Mouse (Mus musculus) limb, embryonic 13.5 days (tissue): ENCODE measurements around the gene Inha. TPM values are rescaled to one million over a fixed set of nuclear protein-coding genes. Genes with fewer than 3 reads are reported as not detected.

Source experiments
- ATAC-seq: fragments of 200-750 bp; cut with Nextera tagmentation; 2 replicates; pipeline ENCODE4 v1.8.0; 2017; ENCODE audit warnings: low read depth, moderate number of reproducible peaks, moderate TSS enrichment; ENCODE audit not compliant: low FRiP score
- H3K27ac ChIP-seq: fragments of 300-500 bp; sonication (generic); 2 replicates; pipeline ENCODE4 v1.5.1; 2015; ENCODE audit warnings: inconsistent platforms, mild to moderate bottlenecking, moderate library complexity
- H3K27me3 ChIP-seq: fragments of 300-500 bp; sonication (generic); 2 replicates; pipeline ENCODE4 v1.6.1; 2015; ENCODE audit warnings: mild to moderate bottlenecking, inconsistent platforms
- H3K36me3 ChIP-seq: fragments of 300-500 bp; sonication (generic); 2 replicates; pipeline ENCODE4 v1.6.1; 2015; ENCODE audit warnings: inconsistent platforms, mild to moderate bottlenecking, moderate library complexity
- H3K4me1 ChIP-seq: fragments of 300-500 bp; sonication (generic); 2 replicates; pipeline ENCODE4 v1.6.1; 2015; ENCODE audit warnings: inconsistent platforms
- H3K4me2 ChIP-seq: fragments of 300-500 bp; sonication (generic); replicated peaks from 2 replicates; pipeline ENCODE4 v1.6.1; 2015; ENCODE audit warnings: inconsistent platforms, mild to moderate bottlenecking, moderate library complexity
- H3K4me3 ChIP-seq: fragments of 300-500 bp; sonication (generic); 2 replicates; pipeline ENCODE4 v1.5.1; 2015; ENCODE audit warnings: moderate library complexity, mild to moderate bottlenecking, inconsistent platforms
- H3K9ac ChIP-seq: fragments of 300-500 bp; sonication (generic); 2 replicates; pipeline ENCODE4 v1.6.1; 2015; ENCODE audit warnings: mild to moderate bottlenecking, inconsistent platforms
- H3K9me3 ChIP-seq: fragments of 300-500 bp; sonication (generic); 2 replicates; pipeline ENCODE4 v1.6.1; 2016; ENCODE audit warnings: inconsistent platforms
- WGBS: fragments of 180-500 bp; shearing (Covaris S2); methylation state at CpG from one replicate; pipeline ENCODE4 v1.1.7; 2015; 5-methylcytosine and 5-hydroxymethylcytosine counted together
- polyA plus RNA-seq: library from polyadenylated mRNA; unstranded; fragments of >200 nt; fragmentation: Nextera tagmentation; extraction: Ambion mirVana; gene quantifications from 2 replicates; pipeline ENCODE4 v1.2.1, GENCODE M21; 2015

The Inha gene
- polyA plus RNA-seq, 1 experiment from 2014 or later: 14.2 TPM

GRCm38 (mm10) chr1:75555680-75556079 is 48.8 kb downstream of the Inha start:
- Histone ChIP-seq H3K4me1 (peaks cover 14% of the 10 kb centered on the region), H3K4me3 (no peak overlapping the region), H3K36me3 (peaks cover 78% of the 10 kb centered on the region), H3K9ac (no peak overlapping the region), H3K27me3 (no peaks in the 10 kb centered on the region), H3K27ac (no peak overlapping the region), H3K4me2 (no peak overlapping the region), H3K9me3 (no peaks in the 10 kb centered on the region)
- no peak for ATAC-seq
- WGBS: 91% methylated on average over 7 of the region's 7 CpGs

- Histone ChIP-seq H3K9me3 (no peaks in the 10 kb centered on the region), H3K4me2 (no peak overlapping the region), H3K4me3 (no peak overlapping the region), H3K36me3 (peaks cover 72% of the 10 kb centered on the region), H3K27me3 (no peaks in the 10 kb centered on the region), H3K9ac (no peak overlapping the region), H3K4me1 (peaks cover 14% of the 10 kb centered on the region), H3K27ac (no peak overlapping the region)
- ATAC-seq: no peak
- 82% methylated on average over 9 of the region's 9 CpGs for WGBS
Measured at GRCm38 (mm10) chr1:75556143-75556781, 49.4 kb downstream of the Inha start.

- Histone ChIP-seq H3K27ac (no peak overlapping the region), H3K4me2 (no peak overlapping the region), H3K9ac (no peak overlapping the region), H3K27me3 (no peaks in the 10 kb centered on the region), H3K9me3 (no peaks in the 10 kb centered on the region), H3K36me3 (peaks cover 64% of the 10 kb centered on the region), H3K4me3 (no peak overlapping the region), H3K4me1 (peaks cover 14% of the 10 kb centered on the region)
- no peak for ATAC-seq
- 96% methylated on average over 7 of the region's 7 CpGs for WGBS
Measured at GRCm38 (mm10) chr1:75557041-75557440, 50.2 kb downstream of the Inha start.

- H3K36me3 ChIP-seq: peaks cover 49% of the 10 kb centered on the region
- no peak overlapping the region for H3K4me3 ChIP-seq
- no peaks in the 10 kb centered on the region for H3K27me3 ChIP-seq
- H3K27ac ChIP-seq: peak overlapping the region; percentile 89
- peak overlapping the region; percentile 53 for H3K4me2 ChIP-seq
- peaks cover 7% of the 10 kb centered on the region; the same call in 1 of the 2 replicates for H3K9me3 ChIP-seq
- WGBS: 81% methylated on average over 18 of the region's 18 CpGs
- H3K9ac ChIP-seq: peak overlapping the region; percentile 48; the same call in 1 of the 2 replicates
- H3K4me1 ChIP-seq: peaks cover 14% of the 10 kb centered on the region
- no peak for ATAC-seq
Measured at GRCm38 (mm10) chr1:75558388-75559178, 51.7 kb downstream of the Inha start.

GRCm38 (mm10) chr1:75559212-75559925 is 52.5 kb downstream of the Inha start:
- Histone ChIP-seq H3K9ac (peak overlapping the region; percentile 48; the same call in 1 of the 2 replicates), H3K4me3 (no peak overlapping the region), H3K4me2 (peak overlapping the region; percentile 53), H3K36me3 (peaks cover 41% of the 10 kb centered on the region), H3K9me3 (peaks cover 7% of the 10 kb centered on the region; the same call in 1 of the 2 replicates), H3K27me3 (no peaks in the 10 kb centered on the region), H3K27ac (peak overlapping the region; percentile 89), H3K4me1 (peaks cover 14% of the 10 kb centered on the region)
- 7% methylated on average over 17 of the region's 17 CpGs for WGBS
- ATAC-seq: peak; percentile 95

Other genes with a start within 250 kb of the Inha start
- 0.23 and 0.24 TPM in 2 replicates for gene Ptprn, start 242.6 kb upstream of the Inha start, polyA plus RNA-seq
- gene Resp18, start 228.7 kb upstream of the Inha start, polyA plus RNA-seq: not detected in 2 replicates
- 116 and 117 TPM in 2 replicates for gene Dnpep, start 189.1 kb upstream of the Inha start, polyA plus RNA-seq
- gene Des, start 146.7 kb upstream of the Inha start, polyA plus RNA-seq: 52.1 and 56.1 TPM in 2 replicates
- 20.7 and 21.3 TPM in 2 replicates for gene Speg, start 131.8 kb upstream of the Inha start, polyA plus RNA-seq
- gene Gmppa, start 71.1 kb upstream of the Inha start, polyA plus RNA-seq: 70.1 and 71.8 TPM in 2 replicates
- 0.65 and 0.80 TPM in 2 replicates for gene Asic4, start 56.6 kb upstream of the Inha start, polyA plus RNA-seq
- 37.5 and 37.7 TPM in 2 replicates for gene Chpf, start 27.8 kb upstream of the Inha start, polyA plus RNA-seq
- gene Tmem198, start 27.5 kb upstream of the Inha start, polyA plus RNA-seq: 0.83 and 0.97 TPM in 2 replicates
- gene Obsl1, start 625 bp upstream of the Inha start, polyA plus RNA-seq: 85.1 and 86.4 TPM in 2 replicates
- gene Stk11ip, start 14.5 kb downstream of the Inha start, polyA plus RNA-seq: 23.4 and 25.5 TPM in 2 replicates
- gene Slc4a3, start 39.2 kb downstream of the Inha start, polyA plus RNA-seq: 34.3 and 37.7 TPM in 2 replicates